Mouse (Mus musculus) urinary bladder, postnatal 14 days (tissue): ENCODE measurements around the gene Sfrp5.

Experiments
- DNase-seq: peaks from one replicate; pipeline ENCODE4 v3.0.0; 2021; ENCODE audit warnings: low spot score

Sfrp5 gene

GRCm38 (mm10) chr19:42198026-42198425 is 4.0 kb downstream of the Sfrp5 start:
- DNase-seq, result peak; percentile 18

- no peak for DNase-seq
Observed at GRCm38 (mm10) chr19:42197066-42197465, 5.0 kb downstream of the Sfrp5 start.

GRCm38 (mm10) chr19:42196378-42196777 is 5.7 kb downstream of the Sfrp5 start:
- peak; percentile 27 for DNase-seq

GRCm38 (mm10) chr19:42193311-42193710 is 8.7 kb downstream of the Sfrp5 start:
- no peak for DNase-seq

- DNase-seq, result peak; percentile 53
Observed at GRCm38 (mm10) chr19:42190494-42190893, 11.6 kb downstream of the Sfrp5 start.

- DNase-seq, result no peak
Observed at GRCm38 (mm10) chr19:42189735-42190134, 12.3 kb downstream of the Sfrp5 start.

GRCm38 (mm10) chr19:42182673-42183072 is 19.4 kb downstream of the Sfrp5 start:
- no peak for DNase-seq

GRCm38 (mm10) chr19:42179356-42179755 is 22.7 kb downstream of the Sfrp5 start:
- DNase-seq, result no peak

- DNase-seq, result no peak
Observed at GRCm38 (mm10) chr19:42177461-42177860, 24.6 kb downstream of the Sfrp5 start.

GRCm38 (mm10) chr19:42176841-42177240 is 25.2 kb downstream of the Sfrp5 start:
- no peak for DNase-seq

- peak; percentile 94 for DNase-seq
Observed at GRCm38 (mm10) chr19:42170025-42170969, 31.8 kb downstream of the Sfrp5 start.

GRCm38 (mm10) chr19:42169322-42169975 is 32.6 kb downstream of the Sfrp5 start:
- peak; percentile 42 for DNase-seq

- no peak for DNase-seq
Observed at GRCm38 (mm10) chr19:42167489-42167888, 34.6 kb downstream of the Sfrp5 start.

- no peak for DNase-seq
Observed at GRCm38 (mm10) chr19:42166766-42167165, 35.3 kb downstream of the Sfrp5 start.

GRCm38 (mm10) chr19:42166130-42166529 is 35.9 kb downstream of the Sfrp5 start:
- peak; percentile 94 for DNase-seq

- no peak for DNase-seq
Observed at GRCm38 (mm10) chr19:42164188-42164587, 37.9 kb downstream of the Sfrp5 start.

- no peak for DNase-seq
Observed at GRCm38 (mm10) chr19:42163764-42164163, 38.3 kb downstream of the Sfrp5 start, which contains the start of gene Zfyve27. Zfyve27 (plus strand) TSS chr19:42163951.

GRCm38 (mm10) chr19:42158246-42159017 is 43.6 kb downstream of the Sfrp5 start:
- DNase-seq, result no peak

GRCm38 (mm10) chr19:42157493-42158237 is 44.4 kb downstream of the Sfrp5 start:
- DNase-seq, result no peak

- DNase-seq, result peak; percentile 88
Observed at GRCm38 (mm10) chr19:42151990-42152389, 50.1 kb downstream of the Sfrp5 start.

- no peak for DNase-seq
Observed at GRCm38 (mm10) chr19:42148569-42148860, 53.5 kb downstream of the Sfrp5 start.
